Mouse (Mus musculus): Measurements from ENCODE around the gene Mcub. TPM values are rescaled to one million over a fixed set of nuclear protein-coding genes. Genes with fewer than 3 reads are reported as not detected.

Gene Mcub
- polyA plus RNA-seq, 2 experiments: 7.4 to 16.4 TPM

DNA sequence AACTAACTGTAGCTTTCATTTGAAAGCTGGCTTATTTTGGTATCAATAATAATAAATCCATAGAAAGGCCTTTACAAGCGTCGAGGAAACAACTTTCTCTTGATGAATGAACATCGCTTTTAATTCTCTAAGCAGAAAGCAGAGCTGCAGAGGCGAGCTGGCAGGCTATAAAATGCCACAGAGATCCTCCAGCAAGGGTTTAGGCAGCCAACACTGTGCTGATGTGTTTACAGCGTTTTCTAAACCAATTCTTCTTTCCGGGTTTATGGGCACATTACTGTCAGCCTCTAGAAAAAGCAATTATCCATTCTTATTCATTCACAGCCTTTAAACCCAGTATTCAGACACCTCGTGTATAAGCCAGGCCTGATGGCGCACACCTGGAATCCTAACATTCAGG is 7.5 kb downstream of the Mcub start:
- H3K36me3 ChIP-seq (replicated peaks; ENCODE audit: control insufficient read depth, insufficient read depth, low read depth): no peaks in the 10 kb centered on the region
- H3K27ac ChIP-seq: no peak overlapping the region
- H3K9ac ChIP-seq (replicated peaks): no peak overlapping the region
- no peaks in the 10 kb centered on the region; the same call in 1 of the 2 replicates for H3K27me3 ChIP-seq (ENCODE audit: control insufficient read depth, insufficient read depth, low read length)
- no peak overlapping the region for H3K4me3 ChIP-seq (ENCODE audit: insufficient read depth in 1 of 2, low read depth in 2 of 2, low read length in 2 of 2)
- TF ChIP-seq EP300 (IDR thresholded peaks at IDR 0.05; ENCODE audit: low read depth) (no peak), CTCF (IDR thresholded peaks at IDR 0.05; ENCODE audit: low read depth) (no peak)
- ATAC-seq (ENCODE audit: insufficient read depth): no peak
- no peak for DNase-seq (ENCODE audit: low read depth in 3 of 3, low spot score in 3 of 3)
- H3K4me2 ChIP-seq (ENCODE audit: low read depth): no peak overlapping the region
- no peaks in the 10 kb centered on the region for H3K9me3 ChIP-seq (ENCODE audit: control insufficient read depth, low read length)
- 67% methylated on average over 8 of the region's 8 CpGs for WGBS (ENCODE audit: insufficient replicate concordance)
- no peaks in the 10 kb centered on the region for H3K4me1 ChIP-seq (replicated peaks; ENCODE audit: control insufficient read depth in 2 of 2, insufficient read depth in 2 of 2, low read length in 1 of 2)

DNA sequence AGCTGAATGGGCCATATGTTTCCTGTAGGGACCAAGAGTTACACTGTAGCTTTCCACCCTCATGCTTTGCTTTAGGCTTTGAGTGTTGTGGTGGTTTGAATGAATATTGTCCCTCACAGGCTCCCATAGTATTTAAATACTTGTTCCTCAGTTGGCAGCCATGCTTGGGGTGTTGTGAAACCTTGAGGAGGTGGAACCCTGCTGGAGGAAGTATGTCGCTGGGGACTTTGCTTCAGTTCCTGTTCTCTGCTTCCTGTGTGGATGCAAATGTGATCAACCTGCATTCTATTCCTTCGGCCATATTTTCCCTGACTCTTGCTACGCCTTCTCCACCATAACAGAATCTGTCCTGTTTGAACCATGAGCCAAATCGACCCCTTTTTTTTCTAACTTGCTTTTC is 16.7 kb downstream of the Mcub start:
- Histone ChIP-seq H3K9ac (replicated peaks) (no peak overlapping the region), H3K36me3 (replicated peaks; ENCODE audit: control insufficient read depth, insufficient read depth, low read depth) (no peaks in the 10 kb centered on the region), H3K4me3 (ENCODE audit: insufficient read depth in 1 of 2, low read depth in 2 of 2, low read length in 2 of 2) (no peak overlapping the region), H3K4me1 (replicated peaks; ENCODE audit: control insufficient read depth in 2 of 2, insufficient read depth in 2 of 2, low read length in 1 of 2) (no peaks in the 10 kb centered on the region), H3K27ac (no peak overlapping the region), H3K27me3 (ENCODE audit: control insufficient read depth, insufficient read depth, low read length) (no peaks in the 10 kb centered on the region), H3K9me3 (ENCODE audit: control insufficient read depth, low read length) (no peaks in the 10 kb centered on the region), H3K4me2 (ENCODE audit: low read depth) (no peak overlapping the region)
- ATAC-seq (ENCODE audit: insufficient read depth): no peak
- DNase-seq (ENCODE audit: low read depth in 3 of 3, low spot score in 3 of 3): no peak
- WGBS (ENCODE audit: insufficient replicate concordance): 55% methylated on average over 4 of the region's 4 CpGs
- no peak for TF ChIP-seq CTCF (IDR thresholded peaks at IDR 0.05; ENCODE audit: low read depth)
- no peak for TF ChIP-seq EP300 (IDR thresholded peaks at IDR 0.05; ENCODE audit: low read depth)

DNA sequence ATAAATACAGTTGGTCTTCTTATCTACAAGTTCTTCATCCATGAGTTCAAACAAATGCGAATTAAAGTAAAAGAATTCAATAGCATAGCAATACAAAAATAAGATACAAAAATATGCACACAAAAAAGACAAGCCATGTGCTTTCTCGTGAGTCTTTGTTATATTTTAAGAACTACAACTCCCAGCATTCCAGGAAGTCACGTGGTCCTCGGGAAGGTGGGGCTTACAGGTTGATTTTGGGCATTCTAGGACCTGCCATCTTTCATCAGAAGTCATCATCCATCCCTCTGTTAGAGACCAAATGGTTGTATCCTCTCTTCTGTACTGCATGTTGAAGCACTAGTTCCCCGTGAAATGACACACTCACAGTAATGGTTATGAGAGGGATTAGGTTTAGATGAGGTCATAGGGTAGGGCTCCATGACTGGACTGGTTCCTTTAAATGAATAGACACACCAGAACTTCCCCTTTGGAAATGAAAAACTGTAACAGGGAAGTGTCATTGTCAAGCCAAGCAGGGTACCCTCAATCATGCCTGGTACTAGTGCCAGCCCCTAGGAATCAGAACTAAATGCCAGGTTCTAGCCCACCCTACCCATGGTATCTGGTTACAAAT is 20.7 kb downstream of the Mcub start:
- Histone ChIP-seq H3K9me3 (ENCODE audit: control insufficient read depth, low read length) (no peaks in the 10 kb centered on the region), H3K4me1 (replicated peaks; ENCODE audit: control insufficient read depth in 2 of 2, insufficient read depth in 2 of 2, low read length in 1 of 2) (peaks cover 7 to 14% of the 10 kb centered on the region in 2 experiments), H3K9ac (replicated peaks) (no peak overlapping the region), H3K4me3 (ENCODE audit: insufficient read depth in 1 of 2, low read depth in 2 of 2, low read length in 2 of 2) (no peak overlapping the region), H3K36me3 (replicated peaks; ENCODE audit: control insufficient read depth, insufficient read depth, low read depth) (no peaks in the 10 kb centered on the region), H3K4me2 (ENCODE audit: low read depth) (no peak overlapping the region), H3K27ac (no peak overlapping the region), H3K27me3 (ENCODE audit: control insufficient read depth, insufficient read depth, low read length) (no peaks in the 10 kb centered on the region)
- no peak for TF ChIP-seq CTCF (IDR thresholded peaks at IDR 0.05; ENCODE audit: low read depth)
- TF ChIP-seq EP300 (IDR thresholded peaks at IDR 0.05; ENCODE audit: low read depth): no peak
- DNase-seq (ENCODE audit: low read depth in 3 of 3, low spot score in 3 of 3) (no peak), ATAC-seq (ENCODE audit: insufficient read depth) (no peak)
- 70% methylated on average over 5 of the region's 5 CpGs for WGBS (ENCODE audit: insufficient replicate concordance)

DNA sequence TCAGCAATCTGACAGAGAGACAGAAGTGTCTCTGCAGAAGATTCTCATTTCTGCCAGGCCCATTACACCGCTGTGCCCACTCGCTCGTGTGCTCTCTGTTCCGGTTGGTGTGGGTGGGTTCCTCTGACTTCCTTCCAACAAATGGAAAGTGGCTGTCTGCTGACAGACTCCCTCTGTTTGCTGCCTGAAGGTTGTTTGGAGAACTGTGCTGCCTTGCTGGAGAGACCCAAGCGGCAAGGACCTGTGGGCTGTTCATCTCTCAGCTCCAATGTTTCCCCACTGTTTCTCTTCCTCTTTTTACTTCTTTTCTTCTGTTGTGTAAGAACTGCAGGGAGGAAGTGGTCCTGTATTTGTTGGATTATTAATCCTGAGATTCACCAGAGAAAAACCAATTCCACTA is 21.6 kb downstream of the Mcub start:
- no peaks in the 10 kb centered on the region for H3K36me3 ChIP-seq (replicated peaks; ENCODE audit: control insufficient read depth, insufficient read depth, low read depth)
- no peak overlapping the region for H3K9ac ChIP-seq (replicated peaks)
- H3K4me1 ChIP-seq (replicated peaks; ENCODE audit: control insufficient read depth in 2 of 2, insufficient read depth in 2 of 2, low read length in 1 of 2): peaks cover 7 to 16% of the 10 kb centered on the region in 2 experiments
- no peak overlapping the region for H3K27ac ChIP-seq
- ATAC-seq (ENCODE audit: insufficient read depth) (no peak), DNase-seq (ENCODE audit: low read depth in 3 of 3, low spot score in 3 of 3) (no peak)
- WGBS (ENCODE audit: insufficient replicate concordance): 72% methylated on average over 5 of the region's 5 CpGs
- H3K4me3 ChIP-seq (ENCODE audit: insufficient read depth in 1 of 2, low read depth in 2 of 2, low read length in 2 of 2): no peak overlapping the region
- TF ChIP-seq EP300 (IDR thresholded peaks at IDR 0.05; ENCODE audit: low read depth) (no peak), CTCF (IDR thresholded peaks at IDR 0.05; ENCODE audit: low read depth) (no peak)
- no peaks in the 10 kb centered on the region for H3K9me3 ChIP-seq (ENCODE audit: control insufficient read depth, low read length)
- H3K27me3 ChIP-seq (ENCODE audit: control insufficient read depth, insufficient read depth, low read length): no peaks in the 10 kb centered on the region
- no peak overlapping the region for H3K4me2 ChIP-seq (ENCODE audit: low read depth)

DNA sequence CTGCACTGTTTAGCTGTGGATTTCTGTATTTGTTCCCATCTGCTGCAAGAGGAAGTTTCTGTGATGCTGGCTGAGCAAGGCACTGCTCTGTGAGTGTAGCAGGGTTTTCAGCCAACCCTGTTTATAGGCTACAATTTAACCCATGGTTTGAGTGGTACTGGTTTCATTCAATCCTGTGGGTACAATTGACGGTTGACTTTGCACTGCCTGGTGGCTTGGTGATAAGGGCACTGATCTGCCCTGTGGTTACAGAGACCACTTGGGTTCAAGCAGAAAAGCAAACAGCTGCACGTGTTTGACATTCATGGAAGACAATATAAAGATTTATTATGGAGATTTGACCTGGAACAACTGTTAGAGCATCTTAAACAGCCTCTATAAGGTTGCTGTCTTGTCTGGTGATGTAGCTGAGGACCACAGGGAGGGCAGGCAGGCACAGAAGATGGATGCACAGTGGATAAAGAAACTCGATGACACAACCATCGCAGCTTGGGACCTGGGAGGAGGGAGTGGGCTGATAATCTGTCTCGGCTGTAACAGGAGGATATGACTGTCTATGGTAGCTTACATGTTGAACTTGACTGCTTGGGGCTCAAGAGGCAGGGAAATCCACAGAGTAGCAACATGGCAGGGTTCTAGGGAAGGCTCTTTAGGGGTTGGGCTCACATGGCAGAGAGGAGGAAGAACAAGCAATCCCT is 23.6 kb downstream of the Mcub start:
- Histone ChIP-seq H3K9ac (replicated peaks) (no peak overlapping the region), H3K36me3 (replicated peaks; ENCODE audit: control insufficient read depth, insufficient read depth, low read depth) (no peaks in the 10 kb centered on the region), H3K27me3 (ENCODE audit: control insufficient read depth, insufficient read depth, low read length) (no peaks in the 10 kb centered on the region), H3K4me3 (ENCODE audit: insufficient read depth in 1 of 2, low read depth in 2 of 2, low read length in 2 of 2) (no peak overlapping the region), H3K27ac (no peak overlapping the region), H3K9me3 (ENCODE audit: control insufficient read depth, low read length) (no peaks in the 10 kb centered on the region), H3K4me2 (ENCODE audit: low read depth) (no peak overlapping the region), H3K4me1 (replicated peaks; ENCODE audit: control insufficient read depth in 2 of 2, insufficient read depth in 2 of 2, low read length in 1 of 2) (peaks cover 7 to 16% of the 10 kb centered on the region in 2 experiments)
- DNase-seq (ENCODE audit: low read depth in 3 of 3, low spot score in 3 of 3) (no peak), ATAC-seq (ENCODE audit: insufficient read depth) (peak; percentile 86)
- TF ChIP-seq CTCF (IDR thresholded peaks at IDR 0.05; ENCODE audit: low read depth) (no peak), EP300 (IDR thresholded peaks at IDR 0.05; ENCODE audit: low read depth) (peak; percentile 84)
- 14% methylated on average over 5 of the region's 5 CpGs for WGBS (ENCODE audit: insufficient replicate concordance)
